Mouse (Mus musculus) liver, embryonic 15.5 days (tissue): ENCODE results near the gene Madcam1. TPM values are rescaled to one million over a fixed set of nuclear protein-coding genes. Genes with fewer than 3 reads are reported as not detected.
"Not testable (repeated sequence)": the region's sequence is repeated elsewhere in the genome, so short reads cannot be mapped to it uniquely, and the experiment has no call there.

Experiments used
- ATAC-seq: fragments of 200-750 bp; cut with Nextera tagmentation; 2 replicates; pipeline ENCODE4 v1.8.0; 2017; ENCODE audit warnings: moderate number of reproducible peaks, mild to moderate bottlenecking, moderate library complexity; ENCODE audit not compliant: insufficient read depth
- H3K27ac ChIP-seq: fragments of 300-500 bp; sonication (generic); replicated peaks from 2 replicates; pipeline ENCODE4 v1.5.1; 2015; ENCODE audit warnings: mild to moderate bottlenecking, inconsistent platforms
- H3K27me3 ChIP-seq: fragments of 300-500 bp; sonication (generic); 2 replicates; pipeline ENCODE4 v1.6.1; 2015; ENCODE audit warnings: mild to moderate bottlenecking, inconsistent platforms
- H3K36me3 ChIP-seq: fragments of 300-500 bp; sonication (generic); replicated peaks from 2 replicates; pipeline ENCODE4 v1.6.1; 2015; ENCODE audit warnings: moderate library complexity, mild to moderate bottlenecking, inconsistent platforms
- H3K4me1 ChIP-seq: fragments of 300-500 bp; sonication (generic); replicated peaks from 2 replicates; pipeline ENCODE4 v1.6.1; 2015; ENCODE audit warnings: inconsistent platforms
- H3K4me2 ChIP-seq: fragments of 300-500 bp; sonication (generic); 2 replicates; pipeline ENCODE4 v1.6.1; 2015; ENCODE audit warnings: moderate library complexity, mild to moderate bottlenecking, inconsistent platforms
- H3K4me3 ChIP-seq: fragments of 300-500 bp; sonication (generic); replicated peaks from 2 replicates; pipeline ENCODE4 v1.5.1; 2015; ENCODE audit warnings: mild to moderate bottlenecking, inconsistent platforms
- H3K9ac ChIP-seq: fragments of 300-500 bp; sonication (generic); 2 replicates; pipeline ENCODE4 v1.6.1; 2015; ENCODE audit warnings: moderate library complexity, mild to moderate bottlenecking, inconsistent platforms
- H3K9me3 ChIP-seq: fragments of 300-500 bp; sonication (generic); replicated peaks from 2 replicates; pipeline ENCODE4 v1.6.1; 2016; ENCODE audit warnings: inconsistent platforms
- WGBS: fragments of 180-500 bp; shearing (Covaris S2); methylation state at CpG from one replicate; pipeline ENCODE4 v1.1.7; 2015; ENCODE audit warnings: mixed read lengths; ENCODE audit not compliant: insufficient replicate concordance; 5-methylcytosine and 5-hydroxymethylcytosine counted together
- polyA plus RNA-seq: library from polyadenylated mRNA; unstranded; fragments of >200 nt; fragmentation: Nextera tagmentation; extraction: Ambion mirVana; gene quantifications from 2 replicates; pipeline ENCODE4 v1.2.1, GENCODE M21; 2015

The Madcam1 gene
- polyA plus RNA-seq, 1 experiment from 2014 or later, result 0.26 TPM

- H3K4me3 ChIP-seq, result no peak overlapping the region
- H3K9me3 ChIP-seq, result no peaks in the 10 kb centered on the region
- no peak for ATAC-seq
- 64% methylated on average over 12 of the region's 12 CpGs for WGBS
- no peak overlapping the region for H3K9ac ChIP-seq
- no peaks in the 10 kb centered on the region for H3K27me3 ChIP-seq
- H3K4me2 ChIP-seq, result no peak overlapping the region
- peaks cover 10% of the 10 kb centered on the region for H3K36me3 ChIP-seq
- H3K27ac ChIP-seq, result no peak overlapping the region
- peaks cover 11% of the 10 kb centered on the region; the same call in 1 of the 2 replicates for H3K4me1 ChIP-seq
Observed at GRCm38 (mm10) chr10:79693580-79694378, 29.4 kb downstream of the Madcam1 start.

- WGBS, result 79% methylated on average over 6 of the region's 6 CpGs
- no peak overlapping the region for H3K4me3 ChIP-seq
- peaks cover 11% of the 10 kb centered on the region; the same call in 1 of the 2 replicates for H3K4me1 ChIP-seq
- H3K27me3 ChIP-seq, result no peaks in the 10 kb centered on the region
- ATAC-seq, result no peak
- H3K9me3 ChIP-seq, result no peaks in the 10 kb centered on the region
- no peak overlapping the region for H3K27ac ChIP-seq
- no peak overlapping the region for H3K9ac ChIP-seq
- no peak overlapping the region for H3K4me2 ChIP-seq
- peaks cover 5% of the 10 kb centered on the region for H3K36me3 ChIP-seq
Observed at GRCm38 (mm10) chr10:79694379-79694655, 30.0 kb downstream of the Madcam1 start.

DNA sequence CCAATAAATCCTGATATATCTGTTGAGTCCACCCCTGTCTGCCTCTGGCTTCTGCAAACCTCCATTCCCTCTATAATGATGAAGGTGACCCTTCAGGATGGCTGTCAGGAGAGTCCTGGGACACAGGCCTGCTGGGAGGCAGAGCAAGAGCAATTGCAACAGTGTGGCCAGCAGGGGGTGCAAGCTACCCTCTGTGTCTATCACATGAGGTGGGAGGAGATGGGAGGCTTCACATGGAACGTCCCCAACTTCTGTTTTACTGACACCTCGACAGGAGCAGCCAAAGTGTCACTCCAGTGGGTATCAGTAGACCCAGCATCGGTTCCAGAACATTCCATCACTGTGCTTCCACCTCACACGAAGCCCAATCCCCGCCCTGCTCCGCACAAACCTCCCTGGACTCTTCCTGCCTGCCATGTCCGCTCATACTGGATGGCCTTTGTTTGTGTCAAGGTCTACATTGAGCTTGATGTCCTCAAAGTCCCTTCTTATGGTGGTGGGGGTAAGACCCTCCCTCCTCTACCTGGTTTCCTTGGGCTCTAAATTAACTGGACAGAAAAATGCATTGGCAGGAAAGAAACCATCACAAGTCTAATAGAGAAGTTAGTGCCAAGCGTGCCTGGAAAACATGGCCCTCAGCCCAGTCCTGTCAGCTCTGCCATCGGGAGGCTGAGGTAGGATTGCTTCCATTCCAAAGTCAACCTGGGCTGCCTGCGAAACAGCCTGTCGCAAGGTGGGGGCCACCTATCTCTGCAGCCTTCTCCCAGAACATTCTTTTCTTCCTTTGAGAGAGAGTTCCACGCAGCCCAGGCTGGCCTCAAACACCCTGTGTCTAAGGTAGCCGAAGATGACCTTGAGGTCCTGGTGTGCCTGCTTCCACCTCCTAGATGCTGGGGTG is 31.1 kb downstream of the Madcam1 start:
- 55% methylated on average over 13 of the region's 13 CpGs for WGBS
- H3K4me3 ChIP-seq, result no peak overlapping the region
- H3K4me1 ChIP-seq, result peaks cover 11% of the 10 kb centered on the region; the same call in 1 of the 2 replicates
- H3K9ac ChIP-seq, result no peak overlapping the region
- H3K27me3 ChIP-seq, result no peaks in the 10 kb centered on the region
- no peaks in the 10 kb centered on the region for H3K36me3 ChIP-seq
- no peak overlapping the region for H3K4me2 ChIP-seq
- 0 out of 2 replicates have a peak overlapping the region, but pooled peaks have one; percentile 3 for H3K27ac ChIP-seq
- H3K9me3 ChIP-seq, result no peaks in the 10 kb centered on the region
- ATAC-seq, result 0 out of 2 replicates have a peak, but pooled peaks have one; percentile 33

DNA sequence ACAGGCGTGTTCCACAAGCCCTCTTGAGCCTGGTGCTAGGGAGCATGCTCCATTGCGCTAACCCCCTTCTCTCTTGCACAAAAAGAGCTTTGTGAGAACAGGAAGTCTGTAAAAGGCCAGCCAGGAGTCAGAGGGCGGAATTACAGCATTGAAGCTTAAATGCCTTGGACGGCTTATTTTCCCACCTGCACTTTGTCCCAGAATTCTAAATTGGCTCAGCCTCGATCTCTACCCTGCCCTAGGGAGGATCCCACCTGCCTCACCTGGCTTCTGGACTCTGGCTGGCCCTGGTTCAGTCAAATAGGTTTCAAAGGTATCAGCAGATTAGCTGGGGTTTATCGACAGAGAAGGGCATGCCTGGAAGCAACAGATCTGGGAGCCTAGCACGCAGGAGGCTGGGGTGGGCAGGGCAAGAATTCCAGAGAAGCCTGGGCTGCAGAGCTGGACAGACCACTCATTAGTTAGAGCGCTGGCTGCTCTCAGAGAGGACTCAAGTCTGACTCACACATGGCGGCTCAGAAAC is 31.8 kb downstream of the Madcam1 start:
- Histone ChIP-seq H3K4me3 (no peak overlapping the region), H3K9ac (no peak overlapping the region), H3K9me3 (no peaks in the 10 kb centered on the region), H3K27me3 (no peaks in the 10 kb centered on the region), H3K4me2 (no peak overlapping the region), H3K27ac (0 out of 2 replicates have a peak overlapping the region, but pooled peaks have one; percentile 3), H3K36me3 (no peaks in the 10 kb centered on the region), H3K4me1 (peaks cover 17% of the 10 kb centered on the region)
- 57% methylated on average over 9 of the region's 9 CpGs for WGBS
- ATAC-seq, result no peak

GRCm38 (mm10) chr10:79697916-79698315 is 33.6 kb downstream of the Madcam1 start:
- ATAC-seq, result no peak
- WGBS, result 49% methylated on average over 6 of the region's 6 CpGs
- H3K9me3 ChIP-seq, result no peaks in the 10 kb centered on the region
- H3K27ac ChIP-seq, result no peak overlapping the region
- H3K27me3 ChIP-seq, result no peaks in the 10 kb centered on the region
- H3K4me2 ChIP-seq, result no peak overlapping the region
- H3K4me1 ChIP-seq, result peaks cover 23% of the 10 kb centered on the region
- H3K4me3 ChIP-seq, result no peak overlapping the region
- no peak overlapping the region for H3K9ac ChIP-seq
- H3K36me3 ChIP-seq, result no peaks in the 10 kb centered on the region

DNA sequence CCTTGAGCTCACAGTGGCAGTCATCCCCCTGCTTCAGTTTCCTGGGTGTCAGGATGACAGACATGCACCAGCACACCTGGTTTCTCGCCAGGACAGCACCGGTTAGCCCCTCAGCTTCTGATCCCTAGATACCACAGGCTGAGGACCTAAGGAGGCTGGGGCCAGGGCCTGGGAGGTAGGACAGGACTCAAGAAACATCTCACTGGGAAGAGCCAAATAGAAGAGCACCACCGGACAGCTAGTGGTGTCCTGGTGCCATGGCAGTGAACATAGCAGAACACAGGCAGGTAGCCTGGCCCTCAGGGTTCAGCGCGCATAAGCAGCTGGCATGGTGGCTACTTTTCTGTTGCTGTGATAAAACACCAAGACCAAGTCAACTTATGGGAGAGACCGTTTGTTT is 34.1 kb downstream of the Madcam1 start:
- Histone ChIP-seq H3K27me3 (no peaks in the 10 kb centered on the region), H3K4me1 (peaks cover 24% of the 10 kb centered on the region), H3K36me3 (no peaks in the 10 kb centered on the region), H3K4me2 (no peak overlapping the region), H3K4me3 (no peak overlapping the region), H3K27ac (no peak overlapping the region), H3K9me3 (no peaks in the 10 kb centered on the region), H3K9ac (no peak overlapping the region)
- ATAC-seq, result no peak
- WGBS, result 80% methylated on average over 6 of the region's 6 CpGs

DNA sequence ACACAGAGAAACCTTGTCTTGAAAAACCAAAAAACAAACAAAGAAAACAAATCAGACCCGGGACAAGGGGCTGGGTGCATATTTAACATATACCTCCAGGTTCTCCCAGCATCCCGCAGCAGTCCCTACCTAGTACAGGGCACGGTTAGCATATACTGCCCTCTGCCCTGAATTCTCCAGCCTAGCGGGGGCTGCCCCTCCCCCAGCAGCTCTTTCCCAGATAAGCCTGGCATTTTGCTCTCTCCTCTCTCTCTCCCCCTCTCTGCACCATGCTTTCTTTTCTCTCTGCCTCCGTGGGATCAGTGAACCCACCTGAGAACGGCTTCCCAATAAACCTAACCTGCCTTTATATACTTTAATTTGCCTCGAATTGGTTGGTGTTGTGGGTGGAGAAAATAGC is 36.3 kb downstream of the Madcam1 start:
- H3K4me2 ChIP-seq, result no peak overlapping the region

GRCm38 (mm10) chr10:79701443-79702129 is 37.2 kb downstream of the Madcam1 start:
- H3K4me2 ChIP-seq, result no peak overlapping the region
- no peak for ATAC-seq
- peak overlapping the region; percentile 67 for H3K27ac ChIP-seq

More for the DNA sequence above, 36.3 kb downstream of the Madcam1 start:
- H3K27ac ChIP-seq, result peak overlapping the region; percentile 67; the same call in 1 of the 2 replicates
- H3K9ac ChIP-seq, result no peak overlapping the region
- no peaks in the 10 kb centered on the region for H3K9me3 ChIP-seq
- H3K36me3 ChIP-seq, result no peaks in the 10 kb centered on the region
- 41% methylated on average over 7 of the region's 7 CpGs for WGBS
- no peak overlapping the region for H3K4me3 ChIP-seq
- ATAC-seq, result no peak
- H3K27me3 ChIP-seq, result no peaks in the 10 kb centered on the region
- H3K4me1 ChIP-seq, result peaks cover 32% of the 10 kb centered on the region

GRCm38 (mm10) chr10:79702970-79703369 is 38.6 kb downstream of the Madcam1 start:
- Histone ChIP-seq H3K4me1 (peaks cover 49% of the 10 kb centered on the region), H3K36me3 (peaks cover 19% of the 10 kb centered on the region)
- WGBS, result 85% methylated on average over 4 of the region's 4 CpGs
- not testable (repeated sequence) for H3K9me3 ChIP-seq, ATAC-seq, H3K4me3 ChIP-seq, H3K4me2 ChIP-seq, H3K9ac ChIP-seq, H3K27me3 ChIP-seq, H3K27ac ChIP-seq

More at GRCm38 (mm10) chr10:79701443-79702129, 37.2 kb downstream of the Madcam1 start:
- H3K4me3 ChIP-seq, result no peak overlapping the region
- WGBS, result 63% methylated on average over 10 of the region's 10 CpGs
- no peaks in the 10 kb centered on the region for H3K27me3 ChIP-seq
- H3K36me3 ChIP-seq, result peaks cover 5% of the 10 kb centered on the region
- no peak overlapping the region for H3K9ac ChIP-seq
- H3K4me1 ChIP-seq, result peaks cover 35% of the 10 kb centered on the region
- H3K9me3 ChIP-seq, result no peaks in the 10 kb centered on the region

DNA sequence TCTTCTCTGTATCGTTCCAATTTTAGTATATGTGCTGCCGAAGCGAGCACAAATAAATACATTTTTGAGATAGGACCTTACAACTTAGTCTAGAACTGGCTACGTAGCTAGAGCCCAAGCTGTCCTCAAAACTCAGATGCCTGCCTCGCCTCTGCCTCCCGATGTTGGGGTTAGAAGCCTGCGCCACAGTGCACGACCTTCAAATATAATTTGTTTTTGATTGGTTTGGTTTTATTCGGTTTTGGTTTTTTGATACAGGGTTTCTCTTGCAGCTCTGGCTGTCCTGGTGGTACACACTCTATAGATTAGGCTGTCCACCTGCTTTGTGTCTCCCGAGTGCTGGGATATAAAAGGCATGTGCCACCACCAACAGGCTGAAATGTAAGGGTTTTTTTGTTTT is 39.2 kb downstream of the Madcam1 start:
- H3K9me3 ChIP-seq, result no peaks in the 10 kb centered on the region
- peak overlapping the region; percentile 94 for H3K4me3 ChIP-seq
- H3K4me1 ChIP-seq, result peaks cover 55% of the 10 kb centered on the region
- peaks cover 25% of the 10 kb centered on the region for H3K36me3 ChIP-seq
- H3K27ac ChIP-seq, result peak overlapping the region; percentile 96
- H3K9ac ChIP-seq, result peak overlapping the region; percentile 97; the same call in 1 of the 2 replicates
- no peaks in the 10 kb centered on the region for H3K27me3 ChIP-seq
- H3K4me2 ChIP-seq, result peak overlapping the region; percentile 78
- 71% methylated on average over 10 of the region's 10 CpGs for WGBS
- no peak for ATAC-seq
